Mouse (Mus musculus) forebrain, embryonic 10.5 days (tissue): ENCODE data around the gene Tspyl3. TPM values are rescaled to one million over a fixed set of nuclear protein-coding genes. Genes with fewer than 3 reads are reported as not detected.
"Not testable (repeated sequence)": the region's sequence is repeated elsewhere in the genome, so short reads cannot be mapped to it uniquely, and the experiment has no call there.

Experiments
- DNase-seq: peaks from one replicate; pipeline ENCODE4 v3.0.0-alpha.2; 2017; ENCODE audit warnings: low spot score; ENCODE audit errors: extremely low spot score
- H3K27ac ChIP-seq: fragments of 300-500 bp; sonication (generic); 2 replicates; pipeline ENCODE4 v1.5.1; 2016; ENCODE audit warnings: mild to moderate bottlenecking
- H3K27me3 ChIP-seq: fragments of 300-500 bp; sonication (generic); 2 replicates; pipeline ENCODE4 v1.6.1; 2016; ENCODE audit warnings: mild to moderate bottlenecking; ENCODE audit not compliant: poor library complexity, severe bottlenecking
- H3K36me3 ChIP-seq: fragments of 300-500 bp; sonication (generic); replicated peaks from 2 replicates; pipeline ENCODE4 v1.6.1; 2016; ENCODE audit warnings: mild to moderate bottlenecking, moderate library complexity
- H3K4me1 ChIP-seq: fragments of 300-500 bp; sonication (generic); 2 replicates; pipeline ENCODE4 v1.6.1; 2016
- H3K4me3 ChIP-seq: fragments of 300-500 bp; sonication (generic); 2 replicates; pipeline ENCODE4 v1.5.1; 2016; ENCODE audit warnings: mild to moderate bottlenecking, moderate library complexity
- H3K9me3 ChIP-seq: fragments of 300-500 bp; sonication (generic); 2 replicates; pipeline ENCODE4 v1.6.1; 2016; ENCODE audit warnings: mild to moderate bottlenecking, moderate library complexity
- WGBS: fragments of 180-500 bp; shearing (Covaris S2); methylation state at CpG from one replicate; pipeline ENCODE4 v1.1.7; 2016; 5-methylcytosine and 5-hydroxymethylcytosine counted together
- polyA plus RNA-seq: library from polyadenylated mRNA; unstranded; fragments of >200 nt; fragmentation: Nextera tagmentation; extraction: Ambion mirVana; gene quantifications from 2 replicates; pipeline ENCODE4 v1.2.1, GENCODE M21; 2016

Gene Tspyl3
- polyA plus RNA-seq, result 5.0 and 5.4 TPM in 2 replicates

GRCm38 (mm10) chr2:153224946-153225594 is at the start of gene Tspyl3:
TSS of gene Tspyl3 (minus strand) at chr2:153225441.
- Histone ChIP-seq H3K36me3 (peaks cover 35% of the 10 kb centered on the region), H3K9me3 (no peaks in the 10 kb centered on the region), H3K4me3 (peak within 1 kb of the TSS; percentile 58), H3K4me1 (peaks cover 16% of the 10 kb centered on the region), H3K27ac (peak within 1 kb of the TSS; percentile 82), H3K27me3 (no peaks in the 10 kb centered on the region)
- WGBS, result 3% methylated on average over 31 of the region's 31 CpGs
- peak; percentile 35 for DNase-seq

- H3K4me3 ChIP-seq, result no peak overlapping the region
- H3K27ac ChIP-seq, result no peak overlapping the region
- 82% methylated on average over 6 of the region's 6 CpGs for WGBS
- peaks cover 13% of the 10 kb centered on the region for H3K4me1 ChIP-seq
- no peak for DNase-seq
- no peaks in the 10 kb centered on the region for H3K27me3 ChIP-seq
- no peaks in the 10 kb centered on the region for H3K9me3 ChIP-seq
- no peaks in the 10 kb centered on the region for H3K36me3 ChIP-seq
Observed at GRCm38 (mm10) chr2:153274919-153275247, 49.6 kb upstream of the Tspyl3 start.

- H3K4me1 ChIP-seq, result peaks cover 16% of the 10 kb centered on the region
- H3K27ac ChIP-seq, H3K36me3 ChIP-seq, H3K27me3 ChIP-seq, DNase-seq, H3K4me3 ChIP-seq, H3K9me3 ChIP-seq: not testable (repeated sequence)
- 76% methylated on average over 6 of the region's 6 CpGs for WGBS
Observed at GRCm38 (mm10) chr2:153274200-153274918, 49.1 kb upstream of the Tspyl3 start.

DNA sequence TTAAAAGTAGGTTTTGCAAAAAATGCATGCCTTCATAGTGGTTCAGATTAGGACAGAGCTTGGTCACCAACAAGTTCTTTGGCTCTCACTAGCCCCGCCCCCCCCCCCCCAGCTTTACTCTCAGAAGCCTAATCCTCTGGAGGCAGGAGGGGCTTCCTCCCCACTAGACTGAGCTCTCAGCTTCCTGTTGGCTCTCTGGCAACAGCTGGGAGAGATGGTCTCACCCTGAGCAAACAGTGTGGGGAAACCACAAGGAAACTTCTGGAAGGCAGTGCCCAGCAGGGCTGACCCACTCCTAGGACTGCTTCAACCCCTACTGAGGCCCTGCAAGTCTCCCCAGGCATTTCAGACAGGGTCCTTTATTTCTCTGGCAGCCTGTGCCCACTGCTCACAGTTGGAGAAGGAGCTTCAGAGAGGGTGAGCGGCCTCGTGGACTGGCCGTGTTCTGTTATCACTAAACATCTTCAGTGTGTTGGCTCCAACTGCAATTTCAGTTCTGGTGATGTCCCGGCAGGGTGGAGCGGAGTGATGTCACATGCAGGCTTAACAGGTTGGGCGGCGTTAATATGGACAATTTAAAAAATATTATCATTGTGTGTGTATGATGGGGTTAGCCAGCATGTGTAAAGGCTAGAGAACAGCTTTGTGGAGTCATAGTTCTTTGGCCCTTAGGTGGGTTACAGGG is 45.1 kb upstream of the Tspyl3 start:
- 71% methylated on average over 8 of the region's 8 CpGs for WGBS
- not testable (repeated sequence) for DNase-seq, H3K27me3 ChIP-seq, H3K4me3 ChIP-seq, H3K9me3 ChIP-seq, H3K27ac ChIP-seq
- Histone ChIP-seq H3K4me1 (peaks cover 16% of the 10 kb centered on the region), H3K36me3 (peaks cover 22% of the 10 kb centered on the region)

DNA sequence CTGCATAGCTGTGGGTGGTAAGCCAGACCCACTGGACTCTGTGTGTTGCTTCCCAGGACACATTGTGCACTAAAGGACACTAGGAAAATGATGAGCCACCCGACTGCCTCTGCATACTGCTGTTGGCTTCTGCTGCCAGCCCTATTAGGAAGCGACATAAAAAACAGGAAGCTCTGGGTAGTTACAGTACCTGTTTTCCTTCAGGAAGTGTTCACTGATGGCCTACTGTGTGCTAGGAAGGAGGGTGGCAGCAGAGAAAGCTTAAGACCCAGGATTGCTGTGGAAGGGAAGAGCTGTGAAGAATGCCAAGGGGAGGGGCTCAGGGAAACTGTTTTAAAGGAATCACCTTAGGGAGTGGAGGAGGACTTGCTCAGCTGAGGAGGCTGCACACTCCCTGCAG is 42.1 kb upstream of the Tspyl3 start:
- Histone ChIP-seq H3K36me3 (peaks cover 51% of the 10 kb centered on the region), H3K9me3 (no peaks in the 10 kb centered on the region), H3K27me3 (no peaks in the 10 kb centered on the region), H3K4me1 (peaks cover 6% of the 10 kb centered on the region), H3K4me3 (no peak overlapping the region), H3K27ac (no peak overlapping the region)
- whole genome bisulfite sequencing, result 89% methylated on average over 2 of the region's 2 CpGs
- DNase-seq, result no peak

DNA sequence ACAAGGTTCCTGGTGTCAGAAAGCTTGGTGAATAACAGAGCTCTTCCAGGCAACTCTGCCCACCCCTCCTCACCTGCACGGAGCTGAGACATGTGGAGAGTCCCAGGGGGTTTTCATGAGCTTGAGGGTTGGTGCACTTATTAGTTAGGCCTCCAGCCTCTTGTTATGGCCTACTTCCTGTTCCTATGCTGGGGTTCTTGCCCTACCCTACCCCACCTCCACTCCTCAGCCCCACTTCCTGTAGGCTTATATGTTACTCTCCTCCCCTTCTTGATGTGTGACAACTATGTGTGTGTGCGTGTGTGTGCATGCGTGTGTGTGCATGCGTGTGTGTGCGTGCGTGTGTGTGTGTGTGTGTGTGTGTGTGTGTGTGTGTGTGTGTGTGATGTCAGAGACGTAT is 37.8 kb upstream of the Tspyl3 start:
- Histone ChIP-seq H3K27ac (no peak overlapping the region), H3K4me3 (no peak overlapping the region), H3K4me1 (no peaks in the 10 kb centered on the region), H3K36me3 (peaks cover 83% of the 10 kb centered on the region), H3K9me3 (no peaks in the 10 kb centered on the region), H3K27me3 (no peaks in the 10 kb centered on the region)
- WGBS, result 90% methylated on average over 7 of the region's 7 CpGs
- no peak for DNase-seq

DNA sequence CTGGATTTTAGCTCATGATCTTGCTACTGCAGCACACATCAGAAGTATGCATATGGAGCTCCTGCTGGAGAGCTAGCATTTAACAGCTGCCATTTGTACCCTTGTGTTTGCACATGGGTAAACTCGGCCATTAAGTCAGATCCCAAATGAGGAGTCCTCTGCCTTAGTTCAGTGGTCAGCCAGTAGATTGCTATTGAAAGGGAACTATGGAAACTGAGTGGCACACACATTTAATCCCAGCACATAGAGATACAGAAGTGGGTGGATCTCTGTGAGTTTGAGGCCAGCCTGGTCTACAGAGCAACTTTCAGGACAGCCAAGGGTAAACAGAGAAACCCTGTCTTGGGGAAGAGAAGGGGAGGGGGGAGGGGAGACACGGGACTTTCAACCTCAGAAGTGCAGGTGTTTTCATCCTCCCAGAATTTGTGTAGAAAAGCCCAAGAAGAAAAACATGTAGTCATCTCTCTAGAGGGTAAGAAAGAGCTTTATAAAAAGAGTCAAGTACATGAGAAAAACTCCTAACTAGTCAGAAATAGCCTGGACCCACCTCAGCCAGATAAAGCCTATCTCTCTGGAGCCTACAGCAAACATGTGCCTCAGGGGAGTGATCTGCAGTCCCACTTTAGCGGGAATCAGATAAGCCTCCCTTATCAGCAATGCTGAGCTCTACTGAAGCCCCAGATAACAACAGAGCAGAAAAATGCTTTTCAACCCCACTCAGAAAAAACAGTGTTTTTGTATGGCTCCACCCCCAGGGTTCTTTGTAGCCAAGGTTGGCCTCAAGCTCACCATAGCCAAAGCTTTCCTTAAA is 34.8 kb upstream of the Tspyl3 start:
- no peak for DNase-seq
- Histone ChIP-seq H3K36me3 (peaks cover 60% of the 10 kb centered on the region), H3K27me3 (no peaks in the 10 kb centered on the region), H3K4me3 (no peak overlapping the region), H3K9me3 (no peaks in the 10 kb centered on the region), H3K4me1 (no peaks in the 10 kb centered on the region), H3K27ac (no peak overlapping the region)
- 76% methylated on average over 3 of the region's 3 CpGs for WGBS

GRCm38 (mm10) chr2:153259030-153259863 is 34.0 kb upstream of the Tspyl3 start:
- Histone ChIP-seq H3K27ac (no peak overlapping the region), H3K4me1 (no peaks in the 10 kb centered on the region), H3K27me3 (no peaks in the 10 kb centered on the region), H3K4me3 (no peak overlapping the region), H3K9me3 (no peaks in the 10 kb centered on the region), H3K36me3 (peaks cover 58% of the 10 kb centered on the region)
- no peak for DNase-seq
- 89% methylated on average over 12 of the region's 12 CpGs for WGBS

DNA sequence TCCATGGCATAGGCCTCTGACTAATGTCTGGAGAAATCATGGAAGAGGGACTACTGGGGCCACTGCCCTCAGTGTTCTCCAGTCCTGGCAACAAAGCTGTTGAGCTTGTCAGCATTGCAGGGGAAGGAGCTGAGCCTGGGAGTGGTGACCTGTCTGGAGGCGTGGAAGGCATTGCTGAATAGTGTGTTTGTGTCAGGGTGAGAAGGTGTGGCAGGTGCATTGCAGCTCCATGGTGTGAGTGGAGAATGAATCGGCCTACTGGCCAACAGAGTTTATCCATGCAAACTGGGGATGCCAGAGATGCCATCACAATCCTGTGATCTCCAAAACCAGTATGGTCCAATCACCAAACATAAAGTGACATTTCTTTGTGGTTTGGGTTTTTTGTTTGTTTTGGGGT is 31.4 kb upstream of the Tspyl3 start:
- WGBS, result 85% methylated on average over 2 of the region's 2 CpGs
- Histone ChIP-seq H3K27me3 (no peaks in the 10 kb centered on the region), H3K27ac (no peak overlapping the region), H3K9me3 (no peaks in the 10 kb centered on the region), H3K36me3 (peaks cover 58% of the 10 kb centered on the region), H3K4me3 (no peak overlapping the region), H3K4me1 (no peaks in the 10 kb centered on the region)
- no peak for DNase-seq

- H3K4me3 ChIP-seq, result no peak overlapping the region
Observed at GRCm38 (mm10) chr2:153249751-153250150, 24.5 kb upstream of the Tspyl3 start.

DNA sequence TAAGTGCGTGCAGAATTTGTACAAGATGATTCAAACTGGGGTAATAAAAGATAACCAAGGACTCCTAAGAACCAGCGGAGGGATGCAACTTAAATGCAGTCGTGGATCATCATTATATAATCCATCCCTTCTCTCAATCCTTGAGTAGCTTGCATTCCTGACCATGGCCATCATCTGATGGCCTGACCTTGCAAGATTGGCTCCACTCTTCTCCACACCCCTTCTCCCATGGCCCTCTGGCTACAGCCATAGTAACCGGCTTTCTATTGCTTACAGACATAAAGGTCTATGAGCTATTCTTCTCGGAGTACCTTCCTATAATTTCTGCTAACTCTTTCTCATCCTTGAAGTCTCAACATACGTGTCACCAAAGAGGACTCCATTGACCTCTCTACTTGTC is 16.9 kb upstream of the Tspyl3 start:
- Histone ChIP-seq H3K36me3 (peaks cover 56% of the 10 kb centered on the region), H3K4me1 (peaks cover 47% of the 10 kb centered on the region), H3K4me3 (peak overlapping the region; percentile 98), H3K27ac (peak overlapping the region; percentile 100), H3K27me3 (no peaks in the 10 kb centered on the region), H3K9me3 (no peaks in the 10 kb centered on the region)
- WGBS, result 67% methylated on average over 6 of the region's 6 CpGs
- DNase-seq, result no peak

More at GRCm38 (mm10) chr2:153249751-153250150, 24.5 kb upstream of the Tspyl3 start:
- peaks cover 90% of the 10 kb centered on the region for H3K36me3 ChIP-seq
- no peak overlapping the region for H3K27ac ChIP-seq
- no peaks in the 10 kb centered on the region for H3K9me3 ChIP-seq
- no peaks in the 10 kb centered on the region for H3K27me3 ChIP-seq
- 93% methylated on average over 5 of the region's 5 CpGs for WGBS
- DNase-seq, result no peak
- H3K4me1 ChIP-seq, result no peaks in the 10 kb centered on the region
